Mouse (Mus musculus): ENCODE measurements around the gene Trappc6b.

- no peak for TF ChIP-seq GATA1 (IDR thresholded peaks at IDR 0.05; ENCODE audit: borderline replicate concordance, low read length)
- no peak for TF ChIP-seq FLI1 (IDR thresholded peaks at IDR 0.05; ENCODE audit: low read length)
Observed at GRCm38 (mm10) chr12:59039971-59040844, 21.1 kb downstream of the Trappc6b start.

Measured in megakaryocyte, embryonic 14.5 days (primary cell).